Mouse (Mus musculus) kidney, adult 9 months (tissue): ENCODE measurements around the gene Slc25a48.

Source experiments
- DNase-seq: peaks from one replicate; pipeline ENCODE4 v3.0.0; 2022

The Slc25a48 gene

DNA sequence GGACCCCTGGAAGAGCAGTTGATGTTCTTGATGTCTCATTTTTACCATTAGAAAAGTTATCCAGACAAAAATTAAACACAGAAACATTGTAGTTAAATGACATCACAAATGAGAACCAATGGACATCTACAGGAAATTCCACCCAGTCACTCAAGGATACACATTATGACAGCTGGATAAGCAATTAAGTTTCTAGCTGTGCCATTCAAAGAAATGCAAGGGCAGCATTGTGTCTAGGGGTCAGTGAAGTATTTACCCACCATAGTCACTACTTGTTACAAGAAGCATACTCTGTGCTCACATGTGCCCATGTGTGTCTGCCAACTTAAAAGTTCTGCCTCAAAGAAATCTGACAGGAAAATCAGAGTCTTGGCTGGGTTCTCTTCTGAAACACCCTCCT lies 75.4 kb downstream of the Slc25a48 start:
- no peak for DNase-seq

DNA sequence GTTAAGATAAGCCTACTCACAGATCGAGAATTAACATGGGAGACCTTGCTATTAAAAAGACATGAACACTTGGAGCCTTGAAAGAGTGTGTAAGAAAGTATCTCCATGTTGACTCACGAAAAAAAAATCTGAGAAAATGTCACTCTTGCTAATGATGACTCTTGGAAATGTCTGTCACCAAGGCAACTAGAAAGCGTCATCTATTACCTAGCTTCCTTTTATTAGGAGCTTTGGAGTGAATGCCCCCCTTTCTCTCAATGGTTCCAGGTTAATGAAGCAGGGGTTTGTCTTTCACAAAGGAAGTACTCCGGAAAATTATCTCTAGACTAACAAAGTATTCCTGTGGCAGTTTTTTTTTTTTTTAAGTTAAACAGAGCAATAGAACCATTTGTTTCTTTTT lies 78.2 kb downstream of the Slc25a48 start:
- DNase-seq, result no peak

DNA sequence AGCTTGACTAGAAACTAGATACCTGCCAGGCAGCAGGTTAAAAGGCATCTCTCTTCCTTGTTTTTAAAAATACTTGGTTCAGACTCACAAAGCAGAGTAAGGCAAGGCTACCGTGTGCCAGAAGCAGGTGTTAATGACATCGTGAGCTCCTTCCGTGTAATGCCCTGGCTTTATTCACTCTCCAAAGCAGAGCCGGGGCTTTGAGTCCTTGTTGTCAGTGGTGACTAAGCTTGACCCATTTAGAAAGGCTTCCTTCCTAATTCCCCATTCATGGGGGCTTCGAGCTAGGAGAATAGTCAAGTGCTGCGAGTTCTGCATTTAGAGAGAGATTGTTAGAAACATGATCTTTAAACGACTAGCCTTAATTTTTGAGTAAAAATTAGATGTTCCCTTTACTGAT lies 78.7 kb downstream of the Slc25a48 start:
- no peak for DNase-seq

DNA sequence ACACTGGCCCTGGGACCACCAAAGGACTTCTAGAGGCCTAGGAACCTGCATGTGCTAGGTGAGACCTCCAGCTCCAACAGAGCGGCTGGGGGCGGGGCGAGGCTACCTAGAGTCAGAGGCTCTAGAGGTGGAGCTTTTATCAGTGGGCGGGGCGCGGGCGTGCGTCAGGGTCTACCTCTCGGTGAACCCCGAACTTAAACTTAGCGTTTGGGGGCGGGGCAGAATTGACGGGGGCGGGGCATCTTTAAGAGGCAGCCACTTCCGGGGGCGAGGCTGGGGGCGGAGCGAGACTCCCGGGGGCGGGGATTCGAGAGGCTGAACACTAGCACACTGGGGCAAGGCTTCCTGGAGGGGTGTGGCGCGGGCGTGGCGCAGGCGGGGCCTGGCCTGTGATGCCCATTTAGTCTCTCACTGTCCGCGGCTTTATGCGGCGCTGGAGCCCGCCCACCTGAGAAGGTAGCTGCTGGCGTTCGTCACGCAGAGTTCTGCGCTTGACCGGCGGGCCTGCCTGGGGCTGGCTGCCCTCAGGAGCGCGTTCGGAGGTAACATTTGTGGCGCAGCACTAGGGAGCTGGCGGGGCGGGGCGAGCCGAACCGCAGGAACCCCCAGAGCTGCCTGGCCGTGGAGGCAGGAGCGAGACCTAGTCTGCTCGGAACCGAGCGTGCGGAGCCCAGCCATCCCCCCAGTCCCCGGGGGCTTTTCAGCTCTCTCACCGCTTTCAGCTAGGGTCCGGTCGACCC lies 84.1 kb downstream of the Slc25a48 start, which contains the start of gene Fbxl21:
Fbxl21 (plus strand) TSS at position 392 of the 740 bp plus-strand sequence.
- DNase-seq, result peak; percentile 98

- no peak for DNase-seq
These were observed 84.6 kb downstream of the Slc25a48 start for GRCm38 (mm10) chr13:56522821-56523167.
